Mouse (Mus musculus) regulatory T cell (primary cell): ENCODE measurements around the gene Ddx60.
"Not testable (repeated sequence)": the region's sequence is repeated elsewhere in the genome, so short reads cannot be mapped to it uniquely, and the experiment has no call there.

Source experiments
- in situ Hi-C: fragments of 300-600 bp; cut with MboI, MseI; formaldehyde crosslinking; loops from one replicate; pipeline ENCODE4 v1.15.1; 2025; ENCODE audit warnings: high pct_unique_total_duplicates

Ddx60 gene

GRCm38 (mm10) chr8:61927777-61928494 is at the start of gene Ddx60:
Gene Ddx60 (plus strand): TSS chr8:61928087.
- in situ Hi-C loops: no loop called here

GRCm38 (mm10) chr8:61894062-61894461 is 33.8 kb upstream of the Ddx60 start:
- in situ Hi-C loops: no loop called here

GRCm38 (mm10) chr8:61896742-61897141 is 31.1 kb upstream of the Ddx60 start:
- in situ Hi-C loops: no loop called here

GRCm38 (mm10) chr8:61897402-61897801 is 30.5 kb upstream of the Ddx60 start:
- in situ Hi-C loops: no loop called here

GRCm38 (mm10) chr8:61901028-61901717 is 26.7 kb upstream of the Ddx60 start:
- in situ Hi-C loops: no loop called here

GRCm38 (mm10) chr8:61902521-61902920 is 25.4 kb upstream of the Ddx60 start, which contains the start of gene Palld:
Gene Palld (minus strand): TSS chr8:61902690.
- in situ Hi-C loops: no loop called here

GRCm38 (mm10) chr8:61908303-61909215 is 19.3 kb upstream of the Ddx60 start:
- in situ Hi-C loops: no loop called here

- in situ Hi-C loops: no loop called here
These were observed 18.6 kb upstream of the Ddx60 start for GRCm38 (mm10) chr8:61909313-61909712.

GRCm38 (mm10) chr8:61912817-61913216 is 15.1 kb upstream of the Ddx60 start:
- in situ Hi-C loops: no loop called here

GRCm38 (mm10) chr8:61913957-61914356 is 13.9 kb upstream of the Ddx60 start:
- in situ Hi-C loops: no loop called here

- in situ Hi-C loops: no loop called here
These were observed 10.6 kb upstream of the Ddx60 start for GRCm38 (mm10) chr8:61917287-61917686.

GRCm38 (mm10) chr8:61919145-61919788 is 8.6 kb upstream of the Ddx60 start:
- in situ Hi-C loops: no loop called here

GRCm38 (mm10) chr8:61920389-61920788 is 7.5 kb upstream of the Ddx60 start:
- in situ Hi-C loops: no loop called here

- in situ Hi-C loops: no loop called here
These were observed 6.3 kb upstream of the Ddx60 start for GRCm38 (mm10) chr8:61921454-61922054.

GRCm38 (mm10) chr8:61924518-61924917 is 3.4 kb upstream of the Ddx60 start:
- in situ Hi-C loops: no loop called here

- in situ Hi-C loops: no loop called here
These were observed 5.4 kb downstream of the Ddx60 start for GRCm38 (mm10) chr8:61933243-61933642.

GRCm38 (mm10) chr8:61937576-61937975 is 9.7 kb downstream of the Ddx60 start:
- in situ Hi-C loops: no loop called here

- in situ Hi-C loops: not testable (repeated sequence)
These were observed 36.9 kb downstream of the Ddx60 start for GRCm38 (mm10) chr8:61964591-61965375.

- in situ Hi-C loops: no loop called here
These were observed 41.7 kb downstream of the Ddx60 start for GRCm38 (mm10) chr8:61969581-61969980.

GRCm38 (mm10) chr8:61984941-61985340 is 57.1 kb downstream of the Ddx60 start:
- in situ Hi-C loops: no loop called here
